Mouse (Mus musculus) megakaryocyte, embryonic 14.5 days (primary cell): ENCODE results near the gene Rtn2.

Source experiments
- FLI1 ChIP-seq: IDR thresholded peaks from 2 replicates; pipeline ENCODE4 v1.6.1; 2012; ENCODE audit warnings: low read length, inconsistent platforms, mixed read lengths
- GATA1 ChIP-seq: IDR thresholded peaks from 3 replicates; pipeline ENCODE4 v1.6.1; 2012; ENCODE audit warnings: mixed read lengths, low read length, inconsistent platforms, borderline replicate concordance

GRCm38 (mm10) chr7:19242005-19242404, 40.4 kb upstream of the Rtn2 start:
- TF ChIP-seq GATA1 = no peak
- TF ChIP-seq FLI1 = no peak
